Mouse (Mus musculus) bone marrow macrophage, adult 2 months (primary cell): ENCODE results near the gene Hsf4.

Experiments used
- CTCF ChIP-seq: IDR thresholded peaks from 2 replicates; pipeline ENCODE4 v1.5.1; 2012; ENCODE audit warnings: low read depth, mild to moderate bottlenecking, low read length, moderate library complexity
- POLR2A ChIP-seq: IDR thresholded peaks from 2 replicates; pipeline ENCODE4 v1.6.1; 2012; ENCODE audit warnings: mild to moderate bottlenecking, low read depth, low read length, borderline replicate concordance

DNA sequence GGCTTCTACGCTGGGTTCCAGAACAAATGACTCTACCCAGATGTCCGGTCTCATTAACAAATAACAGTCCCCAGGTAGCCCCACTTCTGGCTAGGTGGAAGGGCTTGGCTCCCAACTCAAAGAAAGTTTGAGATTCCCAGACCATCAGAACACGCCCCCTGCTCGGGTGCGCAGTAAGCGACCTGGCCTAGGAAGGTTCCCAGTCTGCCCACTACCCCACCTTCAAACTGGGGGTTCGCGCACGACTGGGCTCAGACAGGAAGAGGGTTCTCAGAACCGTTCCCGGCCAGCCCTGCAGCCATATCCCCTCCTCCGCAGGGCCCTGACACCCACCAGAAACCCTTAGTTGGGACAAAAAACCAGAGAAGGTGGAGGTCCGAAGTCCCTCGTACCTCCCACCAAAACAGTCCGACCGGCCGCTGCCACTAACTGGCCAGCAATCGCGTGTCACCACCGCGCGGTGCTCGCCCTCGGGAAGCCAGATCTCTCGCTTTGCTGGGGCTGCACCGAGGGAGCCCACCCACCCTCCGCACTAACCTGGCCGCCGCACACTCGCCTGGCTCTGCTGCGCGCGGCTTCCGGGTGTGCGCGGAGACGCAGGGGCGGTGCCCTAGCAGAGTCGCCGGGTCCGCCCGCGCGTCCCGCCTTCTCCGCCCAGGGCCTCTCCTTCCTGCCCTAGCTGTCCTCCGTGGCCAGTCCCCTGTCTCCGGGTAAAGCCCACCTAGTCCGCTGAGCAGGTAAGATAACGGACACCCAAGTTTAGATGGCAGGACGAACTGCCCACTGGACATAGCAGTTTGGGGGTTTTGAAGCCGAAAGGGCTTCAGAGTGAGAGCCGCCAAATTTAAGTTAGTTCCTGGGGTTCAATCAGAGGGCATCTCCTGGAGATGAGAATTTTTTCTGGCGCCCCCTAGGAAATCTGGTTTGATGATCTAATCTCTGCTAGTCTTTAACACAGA, 5.3 kb upstream of the Hsf4 start, which contains the start of the genes Tradd and Fbxl8:
- TF ChIP-seq POLR2A (no peak), CTCF (no peak)
